Mouse (Mus musculus) embryonic fibroblast, embryonic 13.5 days (primary cell): ENCODE measurements around the gene Hacl1.
"Not testable (repeated sequence)": the region's sequence is repeated elsewhere in the genome, so short reads cannot be mapped to it uniquely, and the experiment has no call there.

Experiments used
- CTCF ChIP-seq: IDR thresholded peaks from 2 replicates; pipeline ENCODE4 v1.5.1; 2011; ENCODE audit warnings: mild to moderate bottlenecking, control low read depth, low read length, moderate library complexity, borderline replicate concordance; ENCODE audit not compliant: insufficient read depth
- POLR2A ChIP-seq: IDR thresholded peaks from 2 replicates; pipeline ENCODE4 v1.6.1; 2011; ENCODE audit warnings: low read depth, mild to moderate bottlenecking, control low read depth, low read length, moderate library complexity

- not testable (repeated sequence) for TF ChIP-seq CTCF, POLR2A
Measured at GRCm38 (mm10) chr14:31602616-31602979, 38.5 kb downstream of the Hacl1 start.
